Mouse (Mus musculus): ENCODE measurements at regions not wholly inside any gene's neighbourhood (a gene's known extent, or its start where the extent isn't known, plus 50 kb on each side); places are given as distances from the start of the nearest gene placed in this dataset.

DNA sequence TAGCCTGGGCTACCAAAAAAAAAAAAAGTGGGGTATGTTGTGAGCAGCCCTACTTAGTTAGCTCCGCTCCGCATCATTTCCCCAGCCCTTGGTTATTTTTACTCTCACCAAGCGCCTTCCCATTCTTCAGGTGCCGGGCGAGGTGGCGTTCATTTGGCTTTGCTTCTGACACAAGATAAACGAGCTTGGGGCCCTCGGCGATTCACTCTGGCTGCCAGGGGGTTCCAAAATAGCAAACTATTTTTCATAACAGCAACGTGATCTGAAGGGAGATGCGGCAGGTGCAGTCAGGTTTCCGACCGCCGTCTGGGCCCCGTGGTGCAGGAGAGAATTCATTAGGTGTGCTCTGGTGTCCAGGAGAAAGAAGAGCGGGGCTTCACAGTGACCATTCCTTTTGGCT, 403.6 kb upstream of the Rora start:
- DNase-seq (ENCODE audit: low spot score in 2 of 2), result no peak

DNA sequence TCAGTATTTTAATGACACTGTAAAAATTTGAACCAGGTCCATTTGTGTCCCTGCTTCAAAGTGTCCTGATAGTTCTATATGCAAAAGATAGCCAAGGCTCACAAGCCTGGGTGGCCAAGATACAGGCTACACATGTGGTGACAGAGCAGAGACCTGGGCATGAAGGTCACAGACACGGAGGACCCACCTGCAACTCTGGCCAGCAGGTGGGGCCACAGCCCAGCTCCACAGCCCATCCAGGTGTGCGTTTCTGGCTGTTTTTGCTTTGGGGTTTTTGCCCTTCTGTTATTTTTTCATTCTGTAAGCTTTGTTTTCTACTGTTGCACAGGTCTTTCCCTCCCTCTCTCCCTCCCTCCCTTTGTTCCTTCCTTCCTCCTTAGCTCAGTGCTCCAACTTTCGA, 399.4 kb upstream of the Rora start:
- DNase-seq (ENCODE audit: low spot score in 2 of 2), result no peak

DNA sequence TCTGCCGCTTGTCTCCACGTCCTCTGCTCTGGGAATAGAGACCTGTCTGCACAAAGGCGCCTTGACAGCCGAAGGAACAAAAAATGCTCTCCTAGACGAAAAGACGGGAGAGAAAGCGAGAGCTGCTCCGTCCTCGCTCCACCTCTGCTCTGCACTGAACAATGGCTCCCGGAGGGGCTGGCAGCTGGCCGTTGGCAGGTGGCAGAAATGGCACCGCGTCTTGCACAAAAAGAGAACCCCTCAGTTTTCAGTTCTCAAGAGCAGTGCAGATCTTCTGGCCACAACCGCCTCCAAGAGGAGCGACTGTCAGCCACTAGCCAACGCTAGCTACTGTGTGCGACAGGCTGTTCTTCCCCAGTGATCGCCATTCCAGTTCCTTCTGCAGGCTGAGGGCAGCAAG, 385.0 kb upstream of the Rora start:
- DNase-seq (ENCODE audit: low spot score in 2 of 2), result peak; percentile 4 to 11

DNA sequence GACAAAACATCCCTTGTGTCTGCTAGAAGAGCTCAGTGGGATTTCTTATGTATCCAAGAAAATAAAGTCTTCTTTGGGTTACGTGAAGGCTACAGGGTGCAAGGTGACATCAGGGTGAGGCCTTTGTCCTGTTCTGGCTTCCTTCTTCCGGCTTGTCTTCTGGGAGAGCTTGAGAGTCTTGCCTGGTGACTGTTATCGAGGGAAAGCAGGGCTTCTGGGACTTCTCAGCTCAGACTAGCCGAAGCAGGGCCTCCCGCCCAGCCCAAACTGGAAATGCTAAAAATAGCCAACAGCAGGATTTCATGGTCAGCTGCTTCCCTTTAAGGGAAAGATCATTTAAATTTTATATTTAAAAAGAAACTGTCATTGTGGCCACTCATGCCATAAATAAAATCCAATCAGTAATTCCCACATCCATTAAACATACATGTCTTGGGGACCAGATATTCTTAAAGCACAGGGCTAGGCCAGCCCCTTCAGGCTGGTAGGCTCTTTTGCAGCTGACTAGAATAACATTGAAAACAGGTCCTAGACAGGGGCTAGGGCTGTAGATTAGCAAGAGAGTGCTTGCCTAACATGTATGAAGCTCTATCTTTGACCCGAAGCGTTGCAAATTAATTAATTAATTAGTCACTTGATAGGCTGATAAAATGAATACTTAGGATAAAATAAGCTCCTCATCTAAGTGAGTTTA, 351.2 kb upstream of the Rora start:
- no peak for DNase-seq (ENCODE audit: low spot score in 2 of 2)

DNA sequence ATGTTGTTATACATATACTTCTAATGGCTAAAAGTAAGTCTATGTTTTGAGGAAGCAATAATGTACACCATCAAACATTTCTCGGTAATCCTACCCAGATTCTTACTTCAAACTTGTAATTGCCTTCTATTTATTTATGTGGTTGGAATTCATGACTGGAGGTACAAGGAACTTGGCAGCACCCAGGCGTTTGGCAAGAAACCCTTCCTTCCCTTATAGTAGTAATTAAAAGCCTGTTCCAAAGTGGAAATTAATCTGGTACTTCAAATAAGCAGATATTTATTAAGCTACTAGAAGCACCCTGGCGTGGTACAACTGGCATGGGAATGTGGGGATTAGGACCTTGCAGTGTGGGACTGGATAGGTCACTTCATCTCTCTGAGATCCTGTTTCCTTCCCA, 322.9 kb upstream of the Rora start:
- DNase-seq (ENCODE audit: low spot score in 2 of 2), result no peak

DNA sequence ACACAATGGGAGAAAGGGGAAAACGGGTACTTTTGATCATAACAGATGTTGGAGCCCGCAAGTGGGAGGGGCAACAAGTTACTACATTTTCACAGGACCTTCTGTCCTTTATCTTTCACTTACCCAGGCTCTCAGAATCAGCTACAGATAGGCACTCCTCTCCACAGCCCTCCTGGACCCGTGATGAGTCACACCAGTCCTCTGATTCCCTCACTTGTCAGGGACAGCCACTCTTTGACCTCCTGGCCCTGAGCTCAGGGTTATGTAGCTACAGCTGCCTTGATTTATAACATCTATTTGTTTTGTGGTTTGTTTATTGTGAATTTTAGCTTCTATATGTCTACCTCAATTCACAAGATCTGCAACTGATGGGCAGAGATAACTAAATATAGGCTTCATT, 312.7 kb upstream of the Rora start:
- no peak for DNase-seq (ENCODE audit: low spot score in 2 of 2)

DNA sequence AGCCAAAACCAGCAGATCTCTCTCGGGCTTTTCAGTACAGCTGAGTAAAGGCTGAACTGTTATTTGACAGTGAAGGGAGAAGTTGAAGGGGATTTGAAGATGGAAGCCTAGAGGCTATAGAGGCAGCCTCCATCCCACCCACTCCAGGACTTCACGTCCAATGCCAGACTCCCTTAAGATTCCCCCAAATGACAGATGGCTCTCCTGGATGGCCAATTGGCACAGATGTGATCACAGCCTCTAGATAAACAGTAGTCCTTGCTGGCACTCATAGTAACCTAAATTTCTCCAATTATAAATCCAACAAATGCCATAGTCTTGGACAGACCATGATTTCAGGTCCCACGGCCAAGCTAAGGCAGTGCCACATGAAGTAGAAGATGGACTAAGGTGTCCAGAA, 312.1 kb upstream of the Rora start:
- DNase-seq (ENCODE audit: low spot score in 2 of 2), result no peak

DNA sequence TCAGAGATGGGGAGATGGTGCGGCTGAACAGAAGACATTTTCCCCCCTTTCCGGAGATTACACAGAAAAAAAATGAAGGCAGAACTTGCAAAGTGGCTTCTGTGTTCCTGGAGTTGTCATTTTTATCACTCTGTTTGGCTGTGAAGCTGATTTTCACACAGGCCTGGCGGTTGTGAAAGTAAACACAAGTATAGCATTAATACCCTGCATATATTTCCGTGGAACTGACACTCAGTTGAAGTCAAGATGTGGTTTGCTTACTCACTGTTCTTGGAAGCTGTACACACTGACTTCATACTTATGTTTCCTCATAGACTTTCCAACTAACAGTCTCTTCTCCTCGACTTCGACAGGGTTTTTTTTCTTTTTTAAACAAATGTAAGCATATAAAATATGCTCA, 306.2 kb upstream of the Rora start:
- peak; percentile 33 to 42 for DNase-seq (ENCODE audit: low spot score in 2 of 2)

DNA sequence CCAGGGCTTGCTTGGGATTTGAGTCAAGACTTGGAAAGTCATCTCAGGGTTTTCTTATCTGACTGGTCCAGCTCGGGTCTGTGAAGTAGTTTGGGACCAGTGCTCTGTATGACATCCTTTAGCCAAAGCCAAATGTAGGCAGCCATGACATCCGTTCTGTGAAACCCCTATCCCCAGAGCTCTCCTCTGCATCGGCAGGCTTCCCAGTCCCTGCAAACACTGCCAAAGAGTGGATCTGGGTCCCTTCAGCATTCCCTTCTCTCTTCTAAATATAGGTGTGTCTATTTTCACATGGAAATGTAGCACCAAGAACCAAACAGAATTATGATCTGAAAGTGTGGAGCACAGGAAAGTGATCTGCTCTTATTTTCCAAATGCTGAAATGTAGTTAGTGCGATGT, 302.1 kb upstream of the Rora start:
- no peak for DNase-seq (ENCODE audit: low spot score in 2 of 2)

DNA sequence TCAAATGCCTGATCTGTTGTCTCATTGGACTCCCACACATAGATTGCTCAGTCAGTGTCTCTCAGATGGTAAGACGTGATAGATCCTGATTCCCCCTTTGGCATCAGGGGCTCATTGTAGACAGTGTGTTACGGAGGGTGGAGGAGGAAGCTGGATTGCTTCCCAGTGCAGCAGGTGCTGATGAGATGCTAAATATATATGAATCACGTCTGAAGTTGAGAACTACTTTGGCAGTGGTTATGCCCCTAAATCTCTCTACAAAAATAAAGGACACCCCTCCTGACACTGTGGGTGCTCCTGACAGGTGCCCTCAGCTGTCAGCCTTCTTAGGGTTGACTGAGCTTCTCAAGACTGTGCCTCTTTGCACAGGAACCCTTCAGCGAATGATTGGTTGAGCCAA, 299.1 kb upstream of the Rora start:
- DNase-seq (ENCODE audit: low spot score in 2 of 2), result peak; percentile 33 to 50

DNA sequence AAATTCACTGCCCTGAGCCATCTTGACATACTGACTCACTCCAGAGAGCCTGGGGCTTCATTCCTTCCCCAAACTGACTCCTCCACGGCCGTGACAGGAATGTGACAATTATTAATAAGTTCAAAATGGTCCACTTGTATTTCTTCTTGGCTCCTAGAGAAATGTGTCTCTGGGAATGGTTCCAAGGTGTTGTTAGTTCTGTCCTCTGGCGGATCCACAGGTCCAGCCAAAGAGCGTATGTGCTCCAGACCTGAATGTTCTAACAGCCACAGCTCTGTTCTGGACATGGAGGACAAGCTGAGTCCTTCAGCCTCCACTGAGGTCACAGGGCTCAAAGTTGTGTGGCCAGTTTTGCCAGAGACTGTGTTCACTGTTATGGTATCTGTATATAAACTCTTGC, 297.5 kb upstream of the Rora start:
- DNase-seq (ENCODE audit: low spot score in 2 of 2), result no peak

DNA sequence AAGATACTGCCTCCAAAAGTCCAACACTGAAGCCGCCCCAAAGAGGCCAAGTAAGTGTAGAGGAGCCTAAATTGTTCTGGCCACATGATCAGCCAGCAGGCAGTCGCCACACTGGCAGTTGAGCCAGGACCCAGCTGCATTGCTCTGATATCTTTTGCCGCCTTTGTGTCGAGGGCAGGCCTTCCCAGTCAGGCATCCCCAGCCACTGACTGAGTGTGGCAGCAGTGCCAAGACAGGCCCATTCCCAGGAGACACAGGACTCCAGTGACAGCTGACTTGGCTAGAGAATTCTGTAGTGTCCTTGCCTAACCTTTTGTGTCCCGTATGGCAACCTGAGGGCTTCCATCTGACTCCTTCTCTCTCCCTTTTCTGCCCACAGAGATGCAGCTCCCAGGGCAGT, 296.4 kb upstream of the Rora start:
- peak in 1 of 2 experiments; percentile 9 for DNase-seq (ENCODE audit: low spot score in 2 of 2)

DNA sequence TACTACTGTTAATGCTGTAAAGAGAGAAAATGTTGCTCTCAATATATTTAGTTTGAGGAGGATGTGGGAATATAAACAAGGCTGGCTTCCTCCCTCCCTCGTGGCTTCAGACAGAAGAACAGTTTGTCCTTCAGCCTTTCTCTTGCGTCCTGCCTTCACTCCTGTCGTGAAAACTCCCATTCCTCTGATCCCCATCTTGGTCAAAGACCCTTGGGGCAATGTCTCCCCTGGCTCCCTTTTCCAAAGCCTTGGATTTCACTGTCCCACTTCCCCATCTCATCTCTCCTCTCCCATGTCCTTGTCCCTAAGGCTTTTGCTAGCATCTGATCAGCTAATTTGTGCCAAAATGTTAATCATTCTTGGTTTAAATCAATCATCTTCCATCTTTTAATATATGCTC, 286.6 kb upstream of the Rora start:
- peak in 1 of 2 experiments; percentile 6 for DNase-seq (ENCODE audit: low spot score in 2 of 2)

DNA sequence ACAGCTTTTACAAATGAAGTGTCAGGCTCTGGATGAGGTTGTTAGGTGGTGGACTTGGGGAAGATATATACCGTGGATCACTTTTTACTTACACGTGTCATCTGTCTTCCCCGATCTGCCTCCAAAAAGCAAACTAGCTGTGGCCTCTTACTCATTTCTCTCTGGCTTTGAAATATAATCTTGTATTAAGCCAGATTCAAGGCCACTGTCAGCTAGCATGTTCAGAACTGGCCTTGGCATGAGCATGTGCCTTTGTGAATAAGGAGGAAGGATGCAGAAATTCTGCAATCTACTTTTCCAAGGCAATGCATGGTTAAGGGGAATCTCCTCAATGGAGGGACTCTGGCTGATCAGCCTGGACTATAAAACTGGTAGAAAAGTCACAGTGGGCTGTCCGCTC, 286.0 kb upstream of the Rora start:
- DNase-seq (ENCODE audit: low spot score in 2 of 2), result no peak

DNA sequence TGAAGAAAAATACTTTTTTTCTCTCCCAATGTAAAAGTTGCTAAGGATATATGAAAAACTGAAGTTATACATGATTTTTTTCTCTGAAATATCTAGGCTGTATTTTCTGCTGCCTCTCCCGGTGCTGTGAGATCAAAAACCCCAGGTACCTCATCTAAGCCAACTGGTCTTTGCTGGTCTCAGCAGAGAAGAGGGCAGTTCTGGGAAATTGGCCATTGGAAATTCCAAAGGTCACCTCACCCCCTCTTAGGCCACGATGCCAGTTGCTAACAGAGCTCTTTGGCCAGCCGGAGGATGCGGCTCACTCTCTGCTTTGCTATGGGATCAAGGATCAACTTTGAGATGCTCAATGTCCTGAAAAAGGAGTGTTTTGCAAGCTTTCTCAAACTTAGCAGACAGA, 280.9 kb upstream of the Rora start:
- DNase-seq (ENCODE audit: low spot score in 2 of 2), result no peak

DNA sequence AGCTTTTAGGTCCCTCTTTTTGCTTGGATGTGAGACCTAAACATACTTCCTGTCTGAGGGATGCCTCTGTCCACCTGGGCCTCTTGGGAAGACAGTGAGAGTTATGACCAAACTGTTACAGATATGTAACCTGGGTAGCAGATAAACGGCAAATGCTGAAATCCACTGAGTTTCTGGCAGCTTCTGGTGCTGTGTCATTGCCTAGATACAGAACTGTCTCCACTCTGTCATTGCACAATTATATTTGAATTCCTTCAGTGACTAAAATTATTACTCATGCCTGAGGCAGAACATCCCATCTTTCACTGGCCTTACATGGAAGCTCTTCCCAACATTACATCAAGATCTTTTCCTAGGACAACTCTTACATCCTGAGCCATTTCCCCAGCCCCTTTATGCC, 277.4 kb upstream of the Rora start:
- no peak for DNase-seq (ENCODE audit: low spot score in 2 of 2)

DNA sequence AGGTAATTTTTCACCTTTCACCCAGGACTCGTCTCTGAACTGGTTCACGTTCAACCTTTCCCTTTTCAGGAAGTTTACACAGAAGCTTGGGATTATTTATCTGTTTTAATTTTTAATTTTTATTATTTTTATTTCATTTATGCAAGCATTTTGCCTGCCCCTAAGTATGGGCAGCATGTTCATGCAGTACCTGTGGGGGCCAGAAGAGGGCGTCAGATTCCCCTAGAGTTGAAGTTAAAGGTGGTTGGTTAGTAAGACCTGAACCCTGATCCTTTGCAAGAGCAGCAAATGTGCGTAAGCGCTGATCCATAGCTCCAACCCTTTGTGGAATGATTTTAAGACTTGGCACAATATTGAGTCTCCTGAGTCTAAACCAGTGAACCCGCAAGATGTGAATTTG, 271.7 kb upstream of the Rora start:
- no peak for DNase-seq (ENCODE audit: low spot score in 2 of 2)

DNA sequence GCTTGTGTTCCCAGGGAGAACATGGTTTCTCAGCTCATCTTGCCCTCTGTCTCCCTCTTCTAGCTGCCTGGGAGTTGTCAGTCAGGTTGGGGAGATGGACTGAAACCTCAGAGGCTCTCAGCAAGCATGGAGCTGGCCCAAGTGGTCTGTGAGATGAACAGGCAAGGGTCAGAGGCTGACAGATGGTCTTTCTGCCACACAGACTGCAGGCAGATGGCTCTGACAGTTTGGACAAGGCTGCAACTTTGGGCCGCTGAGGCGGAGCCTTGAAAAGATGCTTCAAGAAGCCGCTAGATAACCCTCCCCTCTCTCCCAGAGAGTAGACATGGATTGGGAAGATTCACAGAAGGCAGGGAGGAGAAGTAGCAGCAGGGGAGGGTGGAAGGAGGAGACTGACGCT, 252.7 kb upstream of the Rora start:
- DNase-seq (ENCODE audit: low spot score in 2 of 2), result no peak

DNA sequence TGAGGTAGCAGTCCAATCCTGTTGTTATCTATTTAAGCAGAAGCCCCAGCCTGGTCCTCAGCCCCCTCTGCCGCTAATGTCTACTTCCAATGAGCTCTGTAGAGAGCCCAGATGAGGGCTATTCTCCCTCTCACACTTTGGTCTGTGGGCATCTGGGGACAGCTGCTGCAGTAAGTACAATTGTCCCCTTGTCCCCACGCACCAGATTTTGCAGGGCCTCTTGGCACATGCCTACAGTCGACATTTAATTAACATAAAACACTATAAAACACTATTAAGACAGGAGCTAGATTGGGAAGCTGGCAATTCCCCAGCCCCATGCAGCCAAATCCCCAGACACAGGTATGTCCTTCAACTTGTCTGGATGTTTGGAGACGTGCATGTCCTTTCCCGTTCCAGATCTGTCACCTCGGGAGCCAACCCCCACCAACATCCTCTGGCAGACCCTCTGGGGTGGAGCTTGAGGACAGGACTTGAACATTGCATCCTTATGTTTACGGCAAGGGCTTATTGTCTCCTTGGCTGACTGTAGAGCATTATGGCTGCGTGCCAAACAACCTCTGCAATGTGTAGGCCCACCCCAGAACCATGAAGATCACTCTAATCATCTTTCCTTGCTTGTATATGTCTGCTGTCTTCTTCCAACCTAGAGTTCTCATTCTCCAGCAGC, 251.3 kb upstream of the Rora start:
- DNase-seq (ENCODE audit: low spot score in 2 of 2), result peak; percentile 20 to 29

DNA sequence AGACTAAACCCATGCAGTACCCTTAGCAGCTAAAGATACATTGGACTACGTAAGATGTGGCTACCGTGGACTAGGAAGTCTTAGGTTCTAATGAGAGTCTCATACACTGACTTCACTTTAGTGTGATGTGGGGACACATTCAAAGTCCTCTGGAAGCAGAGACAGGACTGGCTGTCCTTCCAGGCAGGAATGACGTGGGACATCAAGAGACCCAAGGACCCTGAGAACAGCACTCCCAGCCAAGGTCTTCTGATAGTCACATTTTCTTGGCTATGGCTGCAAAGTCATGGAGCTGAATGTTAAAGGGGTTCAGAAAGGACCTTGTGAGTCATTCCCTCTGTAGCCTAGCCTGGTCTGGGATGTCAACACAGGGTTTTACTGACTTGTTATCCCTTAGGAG, 250.6 kb upstream of the Rora start:
- no peak for DNase-seq (ENCODE audit: low spot score in 2 of 2)

DNA sequence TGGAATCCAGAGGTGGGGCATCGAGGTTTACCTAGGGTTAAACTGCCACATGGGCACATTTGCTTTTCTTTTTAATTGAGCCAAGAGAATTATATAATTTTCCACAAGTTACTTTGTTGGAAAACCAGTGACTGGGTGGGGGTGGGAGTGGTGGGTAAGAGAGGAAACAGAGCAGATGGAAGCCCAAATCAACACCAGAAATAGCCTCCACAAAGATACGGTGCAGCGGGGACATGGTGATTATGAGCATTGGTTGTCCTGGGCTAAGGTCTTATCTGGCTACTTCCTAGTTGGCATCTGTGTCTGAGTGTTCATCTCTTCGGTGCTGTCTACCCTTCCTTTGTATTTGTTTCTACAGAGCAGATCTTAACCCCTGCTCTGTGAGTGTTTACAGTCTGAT, 250.1 kb upstream of the Rora start:
- peak in 1 of 2 experiments; percentile 14 for DNase-seq (ENCODE audit: low spot score in 2 of 2)

DNA sequence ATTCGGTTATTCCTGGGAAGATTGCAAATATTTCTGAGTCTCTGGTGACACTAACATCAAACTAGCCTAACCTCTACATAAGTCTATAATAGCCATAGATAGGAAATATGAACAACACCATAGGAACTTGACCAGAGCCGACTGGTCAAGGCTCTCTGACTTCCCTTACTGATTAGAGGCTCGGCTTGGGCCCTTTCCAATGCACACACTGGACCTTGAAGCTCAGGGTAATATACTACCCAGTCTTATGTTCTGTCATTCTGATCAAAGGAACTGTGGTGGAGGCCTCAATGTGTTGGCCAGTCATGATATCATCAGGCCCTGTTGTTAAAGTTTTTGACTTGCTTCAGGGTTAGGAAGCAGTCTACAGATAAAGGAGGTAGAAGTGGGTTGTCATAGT, 243.8 kb upstream of the Rora start:
- no peak for DNase-seq (ENCODE audit: low spot score in 2 of 2)

DNA sequence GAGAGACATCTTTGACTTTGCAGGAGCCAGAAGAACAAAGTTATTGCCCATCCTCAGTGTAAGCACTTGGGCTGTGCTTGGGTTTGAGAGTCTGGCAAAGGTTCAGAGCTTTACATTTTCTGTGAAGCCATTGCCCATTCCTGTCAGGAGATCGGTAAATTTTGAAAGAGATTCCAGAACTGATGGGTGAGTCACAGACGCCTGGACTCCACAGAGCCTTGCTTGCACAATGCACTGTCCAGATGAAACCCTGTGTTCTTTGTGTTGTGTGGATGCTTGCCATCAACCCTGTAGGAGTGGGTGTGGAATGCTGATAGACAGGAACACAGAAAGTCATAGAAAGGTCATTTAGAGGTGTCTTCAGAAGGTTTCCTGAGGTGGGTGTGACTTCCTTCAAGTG, 227.3 kb upstream of the Rora start:
- DNase-seq (ENCODE audit: low spot score in 2 of 2), result no peak

DNA sequence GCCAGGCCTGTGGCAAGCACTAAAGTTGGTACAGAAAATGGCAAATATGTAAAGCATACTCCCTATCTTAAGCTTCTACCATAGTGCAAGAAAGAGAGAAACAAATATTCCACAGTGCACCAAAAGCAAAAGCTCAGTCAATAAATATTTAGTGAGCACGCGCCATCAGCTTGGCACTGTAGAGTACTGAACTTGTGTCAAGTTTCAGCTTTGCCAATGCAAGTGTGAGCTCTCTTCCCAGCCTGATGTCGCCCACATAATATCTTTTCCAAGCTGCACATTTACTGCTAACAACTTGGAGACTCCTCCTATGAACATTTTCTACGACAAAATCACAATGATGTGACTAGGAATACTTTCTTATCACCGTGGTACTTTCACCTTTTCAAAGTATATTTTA, 190.8 kb upstream of the Rora start:
- DNase-seq (ENCODE audit: low spot score in 2 of 2), result no peak

Data from right cerebral cortex, adult 2 months (tissue).